Mouse (Mus musculus) MEL-GATA-1-ER (cell line): Measurements from ENCODE around the gene Muc3.
"Not testable (repeated sequence)": the region's sequence is repeated elsewhere in the genome, so short reads cannot be mapped to it uniquely, and the experiment has no call there.

Experiments used
- DNase-seq: peaks from one replicate; pipeline ENCODE4 v3.0.0-alpha.2; 2012; ENCODE audit warnings: low read depth; ENCODE audit errors: extremely low read depth

The Muc3 gene

DNA sequence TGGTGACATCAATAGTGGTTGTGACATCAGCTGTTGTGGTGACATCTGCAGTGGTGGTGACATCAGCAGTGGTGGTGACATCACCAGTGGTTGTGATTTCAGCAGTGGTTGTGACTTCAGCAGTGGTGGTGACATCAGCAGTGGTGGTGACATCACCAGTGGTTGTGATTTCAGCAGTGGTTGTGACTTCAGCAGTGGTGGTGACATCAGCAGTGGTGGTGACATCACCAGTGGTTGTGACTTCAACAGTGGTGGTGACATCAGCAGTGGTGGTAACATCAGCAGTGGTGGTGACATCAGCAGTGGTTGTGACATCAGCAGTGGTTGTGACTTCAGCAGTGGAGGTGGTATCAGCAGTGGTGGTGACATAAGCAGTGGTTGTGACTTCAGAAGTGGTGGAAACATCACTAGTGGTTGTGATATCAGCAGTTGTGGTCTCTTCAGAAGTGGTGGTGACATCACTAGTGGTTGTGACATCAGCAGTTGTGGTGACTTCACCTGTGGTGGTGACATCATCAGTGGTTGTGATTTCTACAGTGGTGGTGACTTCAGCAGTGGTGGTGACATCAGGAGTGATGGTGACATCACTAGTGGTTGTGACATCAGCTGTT, at the start of gene Muc3:
Gene Muc3, minus strand, starts transcription at position 51 of the 611 bp plus-strand sequence.
- DNase-seq = not testable (repeated sequence)

DNA sequence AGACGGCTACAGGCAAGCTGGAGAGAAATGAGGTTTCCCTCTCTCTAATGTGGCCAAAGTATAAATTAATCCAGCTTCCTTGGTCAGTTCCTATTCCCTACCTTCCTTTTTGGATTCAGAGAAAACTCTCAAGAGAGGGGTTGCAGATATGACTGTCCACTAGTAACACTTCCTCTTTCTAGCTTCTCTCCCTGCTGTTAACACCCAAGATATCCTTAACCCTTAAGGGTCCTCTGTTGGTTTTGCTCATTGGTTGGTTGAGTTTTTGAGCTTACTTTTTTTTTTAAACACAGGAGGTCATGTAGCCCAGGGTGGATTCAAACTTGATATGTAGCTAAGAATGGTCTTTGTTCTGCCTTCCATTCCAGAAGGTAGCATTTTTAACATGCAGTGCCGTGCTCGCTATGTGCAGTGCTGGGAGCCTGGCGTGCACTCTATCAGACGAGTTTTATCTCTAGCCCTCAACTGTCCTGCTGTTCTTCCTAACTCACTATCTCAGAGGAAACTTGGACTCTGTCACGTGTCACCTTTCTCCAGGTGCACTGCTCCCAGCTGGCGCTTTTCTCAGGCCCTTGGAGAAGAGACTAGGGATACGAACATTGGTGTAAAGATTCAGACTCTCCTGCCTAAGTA, 45.5 kb upstream of the Muc3 start:
- peak; percentile 64 for DNase-seq

DNA sequence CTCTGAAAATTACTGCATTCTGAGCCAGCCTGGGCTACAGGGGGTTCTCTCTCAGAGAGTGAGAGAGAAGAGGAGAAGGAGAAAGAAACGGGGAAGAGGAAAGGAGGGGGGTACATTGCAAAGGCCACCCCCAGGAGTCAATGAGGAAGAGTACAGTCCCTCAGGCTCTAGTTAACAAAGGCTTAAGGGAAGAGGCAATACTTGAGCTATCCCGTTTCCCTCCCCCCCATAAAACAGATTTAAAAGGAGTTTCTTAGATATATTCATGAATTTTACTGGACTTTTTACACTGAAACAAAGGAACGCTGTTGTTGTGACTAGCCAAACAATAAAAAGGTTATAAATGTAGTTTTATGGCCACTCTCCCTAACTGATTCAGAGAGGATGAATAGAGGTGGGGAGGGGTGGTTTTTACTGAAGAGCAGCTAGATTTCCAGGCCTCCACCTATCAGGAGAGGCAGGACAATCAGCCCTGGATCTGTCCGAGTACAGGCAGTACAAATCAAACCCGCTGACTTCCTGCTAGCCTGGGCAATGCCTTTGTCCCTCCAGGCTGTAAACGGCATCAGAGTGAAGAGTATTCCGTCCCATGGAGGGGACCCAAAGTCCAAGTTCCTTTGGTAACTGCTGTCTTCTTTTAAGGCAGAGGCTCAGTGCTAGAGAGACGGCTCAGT, 44.3 kb upstream of the Muc3 start:
- no peak for DNase-seq

DNA sequence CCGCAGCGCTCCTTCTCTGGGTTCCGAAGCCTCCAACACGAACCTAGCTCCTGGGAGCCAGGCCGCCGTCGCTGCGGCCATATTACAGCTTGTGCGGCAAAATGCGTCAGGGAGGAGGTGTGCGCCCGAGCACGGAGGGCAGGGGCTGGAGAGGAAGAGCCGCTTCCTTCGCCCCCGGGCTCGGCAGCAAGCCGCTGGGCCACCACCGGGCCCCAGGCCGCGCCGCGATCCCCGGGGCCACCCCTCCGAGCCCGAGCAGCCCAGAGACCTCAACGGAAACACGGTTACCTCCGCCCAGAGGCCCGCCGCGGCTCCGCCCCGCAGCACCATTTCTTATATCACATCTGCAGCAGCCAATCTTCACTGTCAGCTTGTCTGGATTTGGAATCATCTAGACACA, 40.2 kb upstream of the Muc3 start:
- peak; percentile 18 for DNase-seq

DNA sequence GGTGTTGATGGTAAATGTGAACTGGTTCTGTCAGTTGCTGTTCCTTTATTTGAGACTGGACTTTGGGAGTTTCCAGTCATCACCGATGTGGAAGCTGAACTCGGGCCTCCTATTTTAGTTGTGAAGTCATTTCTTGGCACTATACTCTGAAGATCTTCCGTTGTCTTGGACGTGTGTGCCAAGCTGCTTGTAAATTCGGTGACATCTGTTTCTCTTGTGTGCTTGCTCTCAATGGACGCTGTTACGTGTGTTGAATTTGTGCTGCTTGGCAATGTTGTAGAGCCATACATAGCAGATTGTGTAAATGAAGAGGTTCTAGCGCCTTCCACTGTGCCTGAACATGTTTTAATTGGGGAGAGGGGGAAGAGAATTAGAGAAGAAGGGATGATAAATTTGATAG, 36.2 kb upstream of the Muc3 start:
- no peak for DNase-seq

DNA sequence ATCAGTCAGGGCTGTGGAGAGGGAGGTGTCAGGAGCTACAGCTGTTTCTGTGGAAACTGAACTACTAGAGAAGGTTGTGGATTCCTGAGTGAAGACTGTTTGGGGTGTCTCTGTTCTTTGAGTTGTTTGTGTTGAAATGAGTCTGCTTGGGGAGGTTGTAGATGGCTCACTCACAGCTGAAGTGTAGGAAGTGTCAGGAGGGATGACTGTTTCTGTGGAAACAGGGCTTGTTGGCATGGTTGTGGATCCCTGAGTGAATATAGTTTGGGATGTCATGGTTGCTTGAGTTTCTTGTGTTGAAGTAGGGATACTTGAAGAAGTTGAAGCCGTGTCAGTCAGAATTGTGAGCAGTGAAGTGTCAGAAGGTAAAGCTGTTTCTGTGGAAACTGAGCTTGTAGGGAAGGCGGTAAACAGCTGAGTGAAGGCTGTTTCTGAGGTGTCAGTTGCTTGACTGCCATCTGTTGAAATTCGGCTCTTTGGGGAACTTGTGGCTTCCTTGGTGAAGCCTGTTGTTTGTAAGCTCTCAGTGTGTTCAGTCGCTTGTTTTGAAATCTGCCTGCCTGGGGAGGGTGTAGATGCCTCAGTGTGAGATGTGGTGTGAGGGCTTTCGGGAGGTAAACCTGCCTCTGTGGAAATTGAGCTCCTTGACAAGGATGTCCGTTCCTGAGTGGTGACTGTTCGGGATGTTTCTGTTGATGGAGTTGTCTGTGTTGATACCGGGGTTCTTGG, 30.7 kb upstream of the Muc3 start:
- DNase-seq = no peak

DNA sequence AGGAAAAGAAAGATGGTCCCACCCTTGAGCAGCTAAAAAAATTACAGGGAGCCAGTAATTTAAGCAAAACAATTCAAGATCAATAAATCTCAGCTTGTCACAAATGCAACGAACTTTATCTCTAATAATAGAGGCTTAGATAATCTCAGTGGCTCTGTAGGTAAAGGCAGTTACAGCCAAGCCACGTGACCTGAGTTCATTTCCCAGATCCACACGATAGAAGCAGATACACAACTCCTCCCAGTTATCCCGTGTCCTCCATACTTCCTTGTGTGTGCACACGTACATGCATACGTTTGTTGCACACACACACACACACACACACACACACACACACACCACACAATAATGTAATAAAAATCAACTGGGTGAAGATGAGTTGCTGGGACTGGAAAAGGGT, 24.8 kb upstream of the Muc3 start:
- DNase-seq = no peak

DNA sequence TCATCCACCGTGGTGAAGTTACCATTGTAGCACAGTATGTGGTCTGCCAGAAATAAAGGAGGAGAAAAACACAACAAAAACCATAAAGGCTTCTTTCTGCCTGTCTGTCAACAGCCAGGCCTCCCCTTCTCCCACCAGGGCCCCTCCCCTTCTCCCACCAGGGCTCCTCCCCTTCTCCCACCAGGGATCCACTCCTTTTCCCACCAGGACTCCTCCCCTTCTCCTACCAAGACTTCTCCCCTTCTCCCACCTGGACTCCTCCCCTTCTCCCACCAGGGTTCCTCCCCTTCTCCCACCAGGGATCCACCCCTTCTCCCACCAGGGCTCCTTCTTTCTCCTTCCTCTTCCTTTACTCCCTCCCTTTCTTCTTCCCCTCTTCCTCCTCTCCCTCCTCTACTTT, 23.5 kb upstream of the Muc3 start:
- DNase-seq = no peak

DNA sequence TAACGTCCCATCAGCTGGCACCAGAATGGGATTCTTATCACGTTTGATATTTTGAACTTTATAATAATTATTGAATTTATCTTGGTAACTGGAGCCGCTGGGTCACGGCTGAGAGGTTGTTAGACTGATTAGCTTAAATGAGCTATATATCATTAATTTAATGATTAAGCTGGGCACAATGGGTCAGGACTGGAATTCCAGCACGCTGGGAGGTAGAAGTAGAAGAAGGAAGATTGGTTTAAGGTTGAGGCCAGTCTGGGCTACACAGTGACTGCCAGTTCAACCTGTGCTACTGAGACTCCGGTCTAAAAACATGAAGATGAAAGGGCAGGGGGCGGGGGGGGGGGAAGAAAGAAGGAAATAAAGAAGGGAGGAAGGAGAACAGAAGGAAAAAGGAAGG, 22.4 kb upstream of the Muc3 start:
- DNase-seq = no peak

DNA sequence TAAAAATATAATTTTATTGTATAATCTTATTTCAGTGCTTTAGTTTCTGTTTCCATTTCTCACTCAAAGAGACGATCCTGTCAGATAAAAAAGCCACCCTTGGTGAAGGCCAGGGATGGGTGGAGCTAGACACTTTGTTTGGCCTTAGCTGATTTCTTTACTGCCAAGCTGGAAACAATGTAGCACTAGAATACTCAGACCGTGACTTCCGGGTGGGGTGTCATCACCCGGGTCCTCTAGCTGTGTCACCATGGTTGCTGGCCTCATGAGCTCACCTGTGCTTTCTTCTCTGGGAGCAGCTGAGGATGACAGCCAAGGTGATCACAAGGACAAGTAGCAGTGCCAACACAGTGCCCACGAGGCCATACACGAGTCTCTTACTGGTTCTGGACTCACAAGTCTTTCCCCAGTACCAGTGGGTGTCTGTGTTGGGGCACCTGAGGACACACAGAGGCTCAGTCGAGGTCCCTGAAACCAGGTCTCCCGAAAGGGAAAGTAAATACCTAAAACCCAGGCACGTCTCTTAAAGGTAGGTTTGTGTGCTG, 21.8 kb upstream of the Muc3 start:
- DNase-seq = no peak

DNA sequence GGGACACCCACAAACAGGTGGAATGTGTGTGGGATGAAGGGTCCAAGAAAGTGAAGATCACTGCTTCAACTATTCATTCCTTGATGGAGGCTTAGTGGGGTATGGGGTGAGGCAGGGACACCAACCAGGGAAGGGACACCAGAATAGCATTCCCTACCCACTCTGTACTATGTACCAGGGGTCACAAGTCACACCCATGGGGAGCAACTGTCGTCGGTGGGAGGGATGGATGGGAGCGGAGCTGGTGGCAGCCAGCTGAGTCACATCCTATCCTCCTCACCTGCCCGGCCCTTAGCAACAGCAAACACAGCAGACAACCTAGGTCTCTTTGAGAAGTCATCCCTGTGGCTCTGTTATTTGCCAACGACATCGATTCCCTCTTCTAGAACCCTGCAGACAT, 18.4 kb upstream of the Muc3 start:
- DNase-seq = no peak

DNA sequence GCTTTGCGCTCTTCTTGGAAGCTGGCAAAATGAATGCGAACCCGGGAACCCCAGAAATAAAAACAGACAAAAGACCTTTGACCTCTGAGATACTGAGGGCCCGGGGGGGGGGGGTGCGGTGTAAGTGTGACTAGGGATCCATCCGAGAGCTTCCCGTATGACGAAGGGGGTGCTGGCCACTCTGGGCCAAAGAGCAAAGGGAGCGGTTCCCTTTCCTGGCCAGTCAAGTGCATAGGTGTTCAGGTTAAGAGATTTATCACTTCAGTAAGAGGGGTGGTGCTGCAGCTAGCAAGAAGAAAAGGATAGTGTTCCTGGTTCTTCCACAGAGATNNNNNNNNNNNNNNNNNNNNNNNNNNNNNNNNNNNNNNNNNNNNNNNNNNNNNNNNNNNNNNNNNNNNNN, 16.9 kb upstream of the Muc3 start:
- no peak for DNase-seq

DNA sequence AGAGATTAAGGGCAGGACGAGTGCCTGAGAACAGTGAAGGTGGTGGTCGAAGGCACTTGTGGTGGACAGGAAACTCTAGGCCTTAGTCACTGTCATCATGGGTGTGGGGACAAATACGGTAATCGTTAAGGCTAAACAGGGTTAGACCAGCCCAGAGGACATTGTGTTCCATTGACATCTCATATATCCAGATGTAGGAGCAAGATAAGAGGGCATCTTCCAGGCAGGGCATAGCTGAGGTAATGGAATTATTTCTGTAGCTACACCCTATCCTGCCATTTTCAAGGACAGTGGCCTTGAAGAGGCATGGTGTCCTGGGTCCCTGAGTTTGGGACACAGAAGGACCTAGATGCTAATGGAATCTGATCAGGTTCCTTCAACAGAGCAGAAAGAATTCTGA, 12.7 kb upstream of the Muc3 start:
- no peak for DNase-seq

DNA sequence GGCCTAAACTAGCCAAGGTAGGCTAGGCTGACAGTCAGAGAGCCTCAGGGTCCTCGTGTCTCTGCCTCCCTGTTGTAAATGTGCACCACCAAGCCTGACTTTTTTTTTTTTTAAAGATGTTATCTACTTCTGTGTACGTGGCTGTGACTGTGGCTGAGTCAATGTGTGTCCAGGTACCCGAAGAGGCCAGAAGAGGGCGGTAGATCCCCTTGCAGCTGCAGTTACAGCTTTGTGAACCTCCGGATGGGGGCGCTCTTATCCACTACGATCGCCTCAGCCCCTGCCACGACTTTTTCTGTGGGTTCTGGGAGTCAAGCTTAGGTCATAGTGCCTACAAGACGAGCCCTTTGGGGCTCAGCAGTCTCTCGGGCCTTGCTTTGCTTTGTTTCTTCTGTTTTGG, 10.3 kb upstream of the Muc3 start:
- DNase-seq = peak; percentile 41

DNA sequence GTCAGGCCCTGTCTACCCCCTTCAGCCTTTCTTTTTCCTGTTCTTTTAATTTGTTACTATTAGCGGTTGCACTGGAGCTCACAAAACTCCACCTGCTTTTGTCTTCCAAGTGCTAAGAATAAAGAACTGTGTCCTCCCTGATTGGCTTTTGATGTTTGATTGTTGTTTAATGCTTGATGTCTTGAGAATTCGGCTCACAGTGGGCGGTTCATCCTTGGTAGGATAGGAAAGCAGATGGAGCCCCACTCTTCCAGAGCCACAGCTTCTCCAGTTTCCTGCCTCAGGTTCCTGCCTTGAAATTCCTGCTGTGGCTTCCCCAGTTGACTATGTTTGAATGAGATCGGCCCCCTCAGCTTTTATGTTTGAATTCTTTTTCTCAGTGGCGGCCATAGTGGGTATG, 4.2 kb upstream of the Muc3 start:
- DNase-seq = no peak

DNA sequence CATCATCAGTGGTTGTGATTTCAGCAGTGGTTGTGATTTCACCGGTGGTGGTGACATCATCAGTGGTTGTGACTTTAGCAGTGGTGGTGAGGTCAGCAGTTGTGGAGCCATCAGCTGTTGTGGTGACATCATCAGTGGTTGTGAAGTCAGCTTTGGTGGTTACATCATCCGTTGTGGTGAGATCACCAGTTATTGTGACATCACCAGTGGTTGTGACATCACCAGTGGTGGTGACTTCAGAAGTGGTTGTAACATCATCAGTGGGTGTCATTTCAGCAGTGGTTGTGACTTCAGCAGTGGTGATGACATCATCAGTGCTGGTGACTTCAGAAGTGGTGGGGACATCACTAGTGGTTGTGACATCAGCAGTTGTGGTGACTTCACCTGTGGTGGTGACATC, 3.5 kb upstream of the Muc3 start:
- DNase-seq = no peak

DNA sequence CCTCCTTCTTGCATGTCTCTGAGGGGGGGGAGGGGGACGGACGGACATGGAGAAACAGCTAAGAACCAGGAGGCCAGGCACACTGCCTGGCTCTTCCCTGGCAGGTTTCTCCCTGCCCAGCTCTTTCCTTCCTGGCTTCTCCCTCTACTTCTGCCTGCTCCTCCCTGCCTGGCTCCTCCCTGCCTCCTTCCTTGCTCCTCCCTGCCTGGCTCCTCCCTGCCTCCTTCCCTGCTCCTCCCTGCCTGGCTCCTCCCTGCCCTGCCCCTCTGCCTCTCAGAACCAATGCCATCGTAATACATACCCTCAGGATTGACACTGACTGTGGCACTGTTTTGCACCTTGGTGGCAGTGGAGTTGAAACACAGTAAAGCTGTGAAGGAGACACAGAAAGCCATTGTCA, 8.3 kb downstream of the Muc3 start:
- no peak for DNase-seq

DNA sequence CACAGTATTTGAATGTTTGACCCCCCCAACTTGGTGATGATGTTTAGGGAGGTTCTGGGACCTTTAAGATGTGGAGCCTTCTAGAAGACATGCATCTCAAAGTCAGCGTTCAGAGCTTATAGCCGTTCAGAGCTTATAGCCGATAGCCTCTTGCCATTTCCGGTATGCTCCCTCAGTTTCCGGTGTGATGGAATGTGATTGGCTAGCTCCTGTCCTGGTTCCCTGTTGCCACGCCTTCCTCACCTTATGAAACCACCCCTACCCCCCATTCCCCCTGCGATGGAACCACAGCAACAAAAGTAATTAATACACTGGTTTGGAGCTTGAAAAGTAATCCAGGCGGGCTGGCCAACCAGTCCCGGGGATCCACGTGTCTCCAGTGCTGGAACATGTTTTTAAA, 10.1 kb downstream of the Muc3 start:
- DNase-seq = no peak

DNA sequence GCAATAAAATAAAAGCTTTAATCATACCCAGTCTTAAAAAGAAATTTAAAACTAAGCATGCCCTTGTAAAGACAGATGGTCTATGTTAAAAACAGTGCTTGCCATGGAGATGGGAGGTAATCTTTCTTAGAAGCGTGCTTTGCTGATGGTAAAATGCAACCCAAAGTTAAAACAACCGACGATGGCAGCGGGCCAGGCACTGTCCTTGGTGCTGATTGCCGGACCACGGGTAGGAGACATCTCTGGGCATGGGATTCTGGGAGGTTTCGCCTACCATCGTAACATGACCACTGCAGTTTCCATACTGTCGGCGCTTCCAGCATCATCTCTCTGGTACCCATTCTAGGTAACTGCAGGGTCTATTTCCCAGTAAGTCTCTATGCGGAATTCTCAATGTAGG, 14.2 kb downstream of the Muc3 start:
- DNase-seq = no peak

DNA sequence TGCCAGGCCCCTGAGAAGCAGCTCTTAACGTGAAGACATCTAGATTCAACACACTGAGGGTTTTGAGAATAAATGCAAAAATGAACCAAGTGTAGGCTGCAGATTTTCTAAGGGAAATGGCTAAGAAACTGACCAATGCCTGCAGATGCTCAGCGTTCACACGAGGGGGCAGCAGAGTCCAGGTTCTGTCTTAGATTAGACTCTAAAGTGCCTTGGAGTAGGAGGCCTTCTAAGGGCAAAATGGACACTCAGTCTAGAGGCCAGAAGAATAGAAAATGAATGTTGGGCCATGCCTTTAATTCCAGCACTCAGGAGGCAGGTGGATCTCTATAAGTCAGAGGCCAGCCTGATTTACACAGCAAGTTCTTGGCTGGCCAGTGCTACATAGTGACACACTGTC, 17.6 kb downstream of the Muc3 start:
- no peak for DNase-seq

DNA sequence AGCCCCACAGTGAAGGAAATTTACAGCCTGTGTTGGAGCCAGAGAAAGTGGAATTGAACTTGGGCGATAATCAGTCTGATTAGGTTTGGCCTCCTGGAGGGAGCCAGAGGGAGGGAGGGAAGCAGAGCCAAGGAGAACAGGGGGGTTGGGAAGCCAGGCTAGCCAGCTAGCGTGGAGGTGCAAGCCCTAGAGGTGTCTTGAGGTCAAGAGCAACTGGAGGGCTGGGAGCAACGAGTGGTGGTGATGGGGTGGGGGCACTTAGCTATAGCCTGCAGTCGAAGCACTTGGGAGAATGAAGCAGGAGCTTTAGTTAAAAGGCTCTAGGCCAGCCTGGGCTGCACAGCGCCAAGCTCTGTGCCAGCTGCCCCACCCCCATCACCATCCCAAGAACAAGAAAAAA, 19.8 kb downstream of the Muc3 start:
- no peak for DNase-seq

DNA sequence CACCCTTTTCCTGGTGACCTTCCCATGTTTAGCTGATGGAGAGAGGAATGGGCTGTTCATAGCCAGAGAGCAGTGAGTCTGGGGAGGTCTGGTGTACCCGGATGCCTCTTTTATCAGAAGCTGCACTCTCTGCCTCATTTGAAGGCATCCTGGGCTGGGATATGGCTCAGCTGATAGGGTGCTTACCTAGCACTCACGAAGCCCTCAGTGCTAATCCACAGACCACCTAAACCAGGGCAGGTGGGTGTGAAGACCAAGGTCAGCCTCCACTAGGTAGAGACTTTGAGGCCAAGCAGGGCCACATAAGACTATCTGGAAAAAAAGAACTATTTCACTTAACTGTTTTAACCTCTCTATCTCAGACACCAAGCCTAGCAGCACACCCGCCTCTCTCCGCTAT, 25.6 kb downstream of the Muc3 start:
- DNase-seq = no peak
